Mouse (Mus musculus) CH12.LX (cell line): ENCODE results near the gene Olfr222. TPM values are rescaled to one million over a fixed set of nuclear protein-coding genes. Genes with fewer than 3 reads are reported as not detected.

ENCODE experiments used
- DNase-seq: peaks from one replicate; pipeline ENCODE4 v3.0.0-alpha.2; 2013; ENCODE audit errors: extremely low read depth
- H3K27ac ChIP-seq: 2 replicates; pipeline ENCODE4 v1.5.1; 2012; ENCODE audit warnings: low read depth, mild to moderate bottlenecking, control low read depth, moderate library complexity; ENCODE audit not compliant: insufficient read depth
- H3K27me3 ChIP-seq: replicated peaks from 2 replicates; pipeline ENCODE3; 2012; ENCODE audit warnings: inconsistent platforms
- H3K36me3 ChIP-seq, 2 experiments: replicated peaks in 1 of 2; 2 replicates each; pipeline versions ENCODE3 to v1.6.1; 2012; ENCODE audit warnings: inconsistent platforms in 1 of 2, low read length in 1 of 2, mild to moderate bottlenecking in 1 of 2, mixed read lengths in 1 of 2, moderate library complexity in 1 of 2; ENCODE audit not compliant: control insufficient read depth in 1 of 2, insufficient read depth in 1 of 2
- H3K4me1 ChIP-seq, 2 experiments: 2 replicates each; pipeline ENCODE4 v1.6.1; 2012; ENCODE audit warnings: inconsistent platforms in 1 of 2, moderate library complexity in 1 of 2; ENCODE audit not compliant: insufficient read depth in 2 of 2, control insufficient read depth in 1 of 2
- H3K4me2 ChIP-seq: 2 replicates; pipeline ENCODE4 v1.6.1; 2012; ENCODE audit warnings: low read depth, mild to moderate bottlenecking, control low read depth; ENCODE audit not compliant: poor library complexity, insufficient read depth, severe bottlenecking
- H3K4me3 ChIP-seq, 3 experiments: fragments of 150-350 bp in 1 of 3; sonication (generic) in 1 of 3; replicated peaks in 1 of 3; 2 replicates each; pipeline versions ENCODE3 to v1.5.1; 2011 to 2012; ENCODE audit warnings: low read depth in 2 of 3, low read length in 2 of 3, mild to moderate bottlenecking in 2 of 3, moderate library complexity in 2 of 3, control low read depth in 1 of 3, improper control_type of control experiment in 1 of 3, inconsistent platforms in 1 of 3, mixed read lengths in 1 of 3; ENCODE audit not compliant: poor library complexity in 1 of 3
- H3K79me2 ChIP-seq: replicated peaks from 2 replicates; pipeline ENCODE4 v1.6.1; 2012; ENCODE audit warnings: mild to moderate bottlenecking, moderate library complexity; ENCODE audit not compliant: control insufficient read depth, poor library complexity, insufficient read depth, severe bottlenecking; ENCODE audit errors: extremely low read depth
- H3K9ac ChIP-seq: 2 replicates; pipeline ENCODE4 v1.6.1; 2012; ENCODE audit warnings: low read depth, mild to moderate bottlenecking, control low read depth, moderate library complexity; ENCODE audit not compliant: insufficient read depth
- H3K9me3 ChIP-seq: replicated peaks from 2 replicates; pipeline ENCODE3; 2012; ENCODE audit warnings: low read length, inconsistent platforms, mixed read lengths
- BHLHE40 ChIP-seq: IDR thresholded peaks from 2 replicates; pipeline ENCODE4 v1.6.1; 2011; ENCODE audit warnings: mild to moderate bottlenecking, low read depth, low read length, improper control_type of control experiment
- CHD1 ChIP-seq: IDR thresholded peaks from 2 replicates; pipeline ENCODE4 v1.6.1; 2012; ENCODE audit warnings: low read depth, low read length, improper control_type of control experiment, inconsistent platforms
- E2F4 ChIP-seq: IDR thresholded peaks from 2 replicates; pipeline ENCODE4 v1.6.1; 2011; ENCODE audit warnings: low read depth, low read length, improper control_type of control experiment; ENCODE audit not compliant: insufficient replicate concordance
- EP300 ChIP-seq: IDR thresholded peaks from 2 replicates; pipeline ENCODE4 v1.6.1; 2011; ENCODE audit warnings: low read length, improper control_type of control experiment
- ETS1 ChIP-seq: conservative IDR thresholded peaks from 2 replicates; pipeline ENCODE4 v1.6.1; 2012; ENCODE audit warnings: low read depth, mild to moderate bottlenecking, inconsistent platforms, low read length, improper control_type of control experiment, moderate library complexity
- GABPA ChIP-seq: IDR thresholded peaks from 2 replicates; pipeline ENCODE4 v1.6.1; 2012; ENCODE audit warnings: low read depth, low read length, improper control_type of control experiment, inconsistent platforms; ENCODE audit not compliant: insufficient replicate concordance
- HCFC1 ChIP-seq: IDR thresholded peaks from 2 replicates; pipeline ENCODE4 v1.6.1; 2012; ENCODE audit warnings: low read depth, mild to moderate bottlenecking, inconsistent platforms, low read length, improper control_type of control experiment
- IRF4 ChIP-seq: IDR thresholded peaks from 2 replicates; pipeline ENCODE4 v1.6.1; 2014; ENCODE audit warnings: low read depth, mild to moderate bottlenecking, inconsistent platforms, low read length, improper control_type of control experiment
- JUN ChIP-seq: IDR thresholded peaks from 2 replicates; pipeline ENCODE4 v1.6.1; 2011; ENCODE audit warnings: low read depth, mild to moderate bottlenecking, low read length, improper control_type of control experiment, moderate library complexity; ENCODE audit not compliant: insufficient read depth
- JUND ChIP-seq: conservative IDR thresholded peaks from 2 replicates; pipeline ENCODE4 v1.6.1; 2011; ENCODE audit warnings: low read depth, low read length, improper control_type of control experiment
- KAT2A ChIP-seq: IDR thresholded peaks from 2 replicates; pipeline ENCODE4 v1.6.1; 2012; ENCODE audit warnings: low read length, improper control_type of control experiment, inconsistent platforms; ENCODE audit not compliant: insufficient replicate concordance
- MAX ChIP-seq: IDR thresholded peaks from 2 replicates; pipeline ENCODE4 v1.6.1; 2011; ENCODE audit warnings: low read length, improper control_type of control experiment
- MYC ChIP-seq: IDR thresholded peaks from 2 replicates; pipeline ENCODE4 v1.6.1; 2011; ENCODE audit warnings: low read depth, mild to moderate bottlenecking, improper control_type of control experiment, low read length
- NELFE ChIP-seq: IDR thresholded peaks from 2 replicates; pipeline ENCODE4 v1.6.1; 2011; ENCODE audit warnings: low read depth, low read length, improper control_type of control experiment
- NRF1 ChIP-seq: IDR thresholded peaks from 2 replicates; pipeline ENCODE4 v1.6.1; 2014; ENCODE audit warnings: low read depth, mild to moderate bottlenecking, inconsistent platforms, low read length, improper control_type of control experiment, moderate library complexity
- PAX5 ChIP-seq: IDR thresholded peaks from 2 replicates; pipeline ENCODE4 v1.6.1; 2012; ENCODE audit warnings: low read length, inconsistent platforms, mixed read lengths
- POLR2A ChIP-seq: IDR thresholded peaks from 2 replicates; pipeline ENCODE4 v1.6.1; 2011; ENCODE audit warnings: low read depth, mild to moderate bottlenecking, improper control_type of control experiment, low read length
- RAD21 ChIP-seq: IDR thresholded peaks from 2 replicates; pipeline ENCODE4 v1.6.1; 2011; ENCODE audit warnings: low read depth, mild to moderate bottlenecking, low read length, improper control_type of control experiment, moderate library complexity
- RCOR1 ChIP-seq: conservative IDR thresholded peaks from 2 replicates; pipeline ENCODE4 v1.6.1; 2012; ENCODE audit warnings: low read depth, mild to moderate bottlenecking, inconsistent platforms, low read length, improper control_type of control experiment
- TBP ChIP-seq: conservative IDR thresholded peaks from 2 replicates; pipeline ENCODE4 v1.6.1; 2011; ENCODE audit warnings: low read depth, low read length, improper control_type of control experiment
- TCF12 ChIP-seq: IDR thresholded peaks from 2 replicates; pipeline ENCODE4 v1.6.1; 2014; ENCODE audit warnings: low read depth, mild to moderate bottlenecking, inconsistent platforms, low read length, improper control_type of control experiment
- USF1 ChIP-seq: IDR thresholded peaks from 2 replicates; pipeline ENCODE4 v1.6.1; 2014; ENCODE audit warnings: low read depth, mild to moderate bottlenecking, inconsistent platforms, low read length, improper control_type of control experiment
- USF2 ChIP-seq: conservative IDR thresholded peaks from 2 replicates; pipeline ENCODE4 v1.6.1; 2011; ENCODE audit warnings: low read depth, low read length, improper control_type of control experiment
- ZMIZ1 ChIP-seq: IDR thresholded peaks from 2 replicates; pipeline ENCODE4 v1.6.1; 2012; ENCODE audit warnings: low read depth, mild to moderate bottlenecking, inconsistent platforms, low read length, improper control_type of control experiment
- ZNF384 ChIP-seq: IDR thresholded peaks from 2 replicates; pipeline ENCODE4 v1.6.1; 2012; ENCODE audit warnings: low read depth, low read length, improper control_type of control experiment, inconsistent platforms
- dilution Hi-C: fragments of 300-500 bp; cut with MboI; formaldehyde crosslinking; loops from 2 replicates; pipeline ENCODE4 v1.14.3; 2020; ENCODE audit warnings: low sequenced_read_pairs; ENCODE audit not compliant: extremely low pct_unique_long_range_greater_than_20kb, extremely low pct_ligation_motif_present
- in situ Hi-C: fragments of 300-500 bp; cut with MboI; formaldehyde crosslinking; loops from 3 replicates; pipeline ENCODE4 v1.14.3; 2019; ENCODE audit warnings: low sequenced_read_pairs, low pct_ligation_motif_present, low pct_unique_long_range_greater_than_20kb, mixed read lengths
- polyA plus RNA-seq: library from polyadenylated mRNA; unstranded; fragments of >175 nt; gene quantifications from 2 replicates; pipeline ENCODE4 v1.2.1, GENCODE M21; 2012; ENCODE audit warnings: low read depth; ENCODE audit not compliant: insufficient read length
- total RNA-seq, 2 experiments: library from RNA; depleted of rRNA; stranded (reverse); fragments of 300-350 nt in 1 of 2; fragments of >200 nt in 1 of 2; gene quantifications; 2 replicates each; pipeline ENCODE4 v1.2.3; 2012 to 2014

Olfr222 gene
- total and polyA plus RNA-seq, 3 experiments: not detected

DNA sequence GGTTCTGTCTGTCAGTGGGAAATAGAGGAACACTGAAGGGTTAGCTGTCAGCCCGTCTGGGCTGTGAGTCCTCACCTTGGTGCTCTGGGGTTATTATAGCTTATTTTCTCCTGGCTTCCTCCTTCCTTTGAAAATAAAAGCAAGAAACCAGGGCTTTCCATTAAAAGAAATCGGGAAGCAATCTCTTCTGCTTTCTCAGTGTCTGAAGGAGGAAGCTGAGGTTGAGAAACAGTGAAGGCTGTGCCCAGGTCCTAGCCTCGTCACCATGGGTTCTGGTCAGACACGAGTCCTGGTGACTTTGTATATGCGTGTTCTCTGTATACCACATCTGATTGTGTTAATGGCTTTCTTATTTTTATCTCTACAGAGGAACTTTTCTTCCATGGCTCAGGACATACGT is 33.6 kb downstream of the Olfr222 start:
- DNase-seq: no peak
- H3K4me2 ChIP-seq: no peak overlapping the region
- peaks cover 5% of the 10 kb centered on the region for H3K27me3 ChIP-seq
- H3K36me3 ChIP-seq: no peaks in the 10 kb centered on the region
- no peak overlapping the region for H3K9ac ChIP-seq
- no peak overlapping the region for H3K4me3 ChIP-seq
- no peaks in the 10 kb centered on the region for H3K9me3 ChIP-seq
- H3K79me2 ChIP-seq: no peaks in the 10 kb centered on the region
- dilution Hi-C loops (no loop called here), in situ Hi-C loops (no loop called here)
- no peak overlapping the region for H3K27ac ChIP-seq
- no peak for TF ChIP-seq PAX5
- no peak for TF ChIP-seq RCOR1
- TF ChIP-seq TBP: no peak
- no peak for TF ChIP-seq CHD1
- TF ChIP-seq USF2: no peak
- TF ChIP-seq MAX: no peak
- no peak for TF ChIP-seq USF1
- TF ChIP-seq POLR2A: no peak
- no peak for TF ChIP-seq ETS1
- no peak for TF ChIP-seq MYC
- TF ChIP-seq BHLHE40: no peak
- H3K4me1 ChIP-seq: peaks cover 0 to 14% of the 10 kb centered on the region in 2 experiments; a peak in 1 of 4 replicates

DNA sequence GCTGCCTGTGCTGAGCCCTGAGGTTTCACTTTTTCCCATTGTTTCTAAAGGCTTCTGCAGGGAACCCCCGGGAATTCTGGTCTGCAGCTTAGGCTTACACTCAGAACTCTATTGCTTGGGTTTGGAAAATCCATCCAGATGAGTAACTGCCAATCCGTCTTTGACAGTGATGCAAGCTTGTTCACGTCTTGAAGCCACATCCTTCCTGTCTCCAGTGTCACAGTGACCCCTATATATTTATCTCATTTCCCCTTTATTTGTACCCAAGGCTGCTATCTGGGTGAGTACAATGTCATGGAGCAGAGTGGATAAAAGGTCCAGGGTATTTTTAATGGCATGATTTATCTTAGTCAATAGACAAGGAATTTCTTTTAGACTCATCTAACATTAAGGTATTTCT is 34.7 kb downstream of the Olfr222 start, which contains the start of gene Nlrp3:
Nlrp3 (plus strand) TSS at position 245 of the 400 bp plus-strand sequence.
- H3K27ac ChIP-seq: no peak within 1 kb of the TSS
- H3K4me2 ChIP-seq: no peak within 1 kb of the TSS; the same call in 1 of the 2 replicates
- H3K9ac ChIP-seq: no peak within 1 kb of the TSS
- peaks cover 5% of the 10 kb centered on the region for H3K9me3 ChIP-seq
- H3K36me3 ChIP-seq: no peaks in the 10 kb centered on the region
- peaks cover 0 to 14% of the 10 kb centered on the region in 2 experiments; a peak in 1 of 4 replicates for H3K4me1 ChIP-seq
- no peak for DNase-seq
- in situ Hi-C loops: no loop called here
- H3K27me3 ChIP-seq: peaks cover 5% of the 10 kb centered on the region
- dilution Hi-C loops: no loop called here
- H3K79me2 ChIP-seq: no peaks in the 10 kb centered on the region
- no peak within 1 kb of the TSS for H3K4me3 ChIP-seq
- TF ChIP-seq NRF1 (no peak), ZNF384 (no peak), IRF4 (no peak), ETS1 (no peak), TCF12 (no peak), BHLHE40 (no peak)

DNA sequence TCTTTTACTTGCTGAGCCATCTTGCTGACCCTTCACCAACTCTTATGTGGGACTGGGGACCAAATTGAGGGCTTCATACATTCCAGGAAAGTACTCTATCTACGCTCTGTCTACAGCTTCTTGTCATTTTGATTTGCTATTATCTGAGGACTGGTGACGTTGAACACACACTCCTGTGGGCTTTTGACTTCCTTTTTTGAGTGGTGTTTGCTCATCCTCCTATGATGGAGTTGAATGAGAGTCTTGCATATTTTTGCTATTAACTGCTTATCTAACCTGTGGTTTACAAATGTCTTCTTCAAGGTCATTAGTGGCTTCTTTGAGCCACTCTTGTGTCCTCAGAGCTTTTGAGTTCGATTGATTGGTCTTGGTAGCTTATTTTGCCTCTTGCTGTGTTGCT is 35.9 kb downstream of the Olfr222 start:
- TF ChIP-seq NELFE (no peak), IRF4 (no peak), KAT2A (no peak), E2F4 (no peak), JUND (no peak), TCF12 (no peak), JUN (no peak), RAD21 (no peak), ZMIZ1 (no peak), EP300 (no peak), HCFC1 (no peak), GABPA (no peak), POLR2A (no peak)
- Histone ChIP-seq H3K36me3 (no peaks in the 10 kb centered on the region), H3K27ac (no peak overlapping the region), H3K4me1 (peaks cover 0 to 15% of the 10 kb centered on the region in 2 experiments; a peak in 2 of 4 replicates), H3K27me3 (peaks cover 2% of the 10 kb centered on the region), H3K4me3 (no peak overlapping the region), H3K9me3 (peaks cover 5% of the 10 kb centered on the region), H3K4me2 (no peak overlapping the region), H3K79me2 (no peaks in the 10 kb centered on the region), H3K9ac (no peak overlapping the region)
- dilution Hi-C loops (no loop called here), in situ Hi-C loops (no loop called here)
- no peak for DNase-seq
